Mouse (Mus musculus) limb, embryonic 12.5 days (tissue): ENCODE data around the gene Map3k10. TPM values are rescaled to one million over a fixed set of nuclear protein-coding genes. Genes with fewer than 3 reads are reported as not detected.

Source experiments
- ATAC-seq: fragments of 200-750 bp; cut with Nextera tagmentation; 2 replicates; pipeline ENCODE4 v1.8.0; 2017; ENCODE audit warnings: low read depth, moderate TSS enrichment; ENCODE audit not compliant: insufficient number of reproducible peaks, insufficient read depth, low FRiP score, low TSS enrichment
- H3K27ac ChIP-seq: fragments of 300-500 bp; sonication (generic); 2 replicates; pipeline ENCODE4 v1.5.1; 2016; ENCODE audit warnings: mild to moderate bottlenecking, moderate library complexity
- H3K27me3 ChIP-seq: fragments of 300-500 bp; sonication (generic); 2 replicates; pipeline ENCODE4 v1.6.1; 2016; ENCODE audit warnings: mild to moderate bottlenecking, moderate library complexity
- H3K36me3 ChIP-seq: fragments of 300-500 bp; sonication (generic); 2 replicates; pipeline ENCODE4 v1.6.1; 2016; ENCODE audit warnings: mild to moderate bottlenecking, moderate library complexity
- H3K4me1 ChIP-seq: fragments of 300-500 bp; sonication (generic); replicated peaks from 2 replicates; pipeline ENCODE4 v1.6.1; 2016
- H3K4me2 ChIP-seq: fragments of 300-500 bp; sonication (generic); 2 replicates; pipeline ENCODE4 v1.6.1; 2016; ENCODE audit warnings: mild to moderate bottlenecking, moderate library complexity
- H3K4me3 ChIP-seq: fragments of 300-500 bp; sonication (generic); replicated peaks from 2 replicates; pipeline ENCODE4 v1.5.1; 2016; ENCODE audit warnings: mild to moderate bottlenecking
- H3K9ac ChIP-seq: fragments of 300-500 bp; sonication (generic); replicated peaks from 2 replicates; pipeline ENCODE4 v1.6.1; 2016; ENCODE audit warnings: mild to moderate bottlenecking, moderate library complexity
- H3K9me3 ChIP-seq: fragments of 300-500 bp; sonication (generic); 2 replicates; pipeline ENCODE4 v1.6.1; 2016; ENCODE audit warnings: mild to moderate bottlenecking, moderate library complexity
- WGBS: fragments of 180-500 bp; shearing (Covaris S2); methylation state at CpG from one replicate; pipeline ENCODE4 v1.1.7; 2016; 5-methylcytosine and 5-hydroxymethylcytosine counted together
- polyA plus RNA-seq: library from polyadenylated mRNA; unstranded; fragments of >200 nt; fragmentation: Nextera tagmentation; extraction: Ambion mirVana; gene quantifications from 2 replicates; pipeline ENCODE4 v1.2.1, GENCODE M21; 2016

Map3k10 gene
- polyA plus RNA-seq: 16.6 and 18.6 TPM in 2 replicates

DNA sequence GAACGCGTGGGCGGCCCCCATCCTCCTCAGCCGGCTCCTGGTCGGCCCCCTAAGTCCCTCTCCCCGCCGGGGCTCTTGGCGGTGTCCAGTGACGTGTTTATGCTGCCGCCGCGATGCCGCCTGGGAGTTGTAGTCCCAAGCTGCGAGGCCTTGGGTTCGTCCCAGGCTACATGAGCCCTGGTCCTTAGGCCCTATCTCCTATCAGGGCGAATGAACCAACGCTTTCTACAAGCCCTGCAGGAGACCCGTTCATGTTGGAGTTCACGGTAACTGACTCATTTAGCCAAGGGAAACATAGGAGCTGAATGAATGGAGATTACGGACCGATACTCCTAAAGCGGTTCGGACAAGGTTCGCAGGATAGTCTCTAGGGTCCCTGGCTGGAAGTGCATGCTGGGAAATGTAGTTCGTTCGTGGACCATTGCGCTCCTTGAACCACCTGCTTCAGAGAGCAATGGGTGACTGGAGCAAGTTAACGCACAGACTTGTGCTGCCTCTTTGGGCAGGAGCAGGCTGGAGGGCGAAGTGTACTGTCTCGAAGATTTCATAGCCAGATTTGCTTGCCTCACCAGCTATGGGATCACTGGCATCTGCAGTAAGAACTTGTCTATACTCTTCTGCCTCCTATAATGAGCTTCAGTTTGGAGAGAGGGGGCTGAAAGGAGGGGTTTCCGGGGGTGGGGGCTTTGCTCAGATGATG, at the start of gene Map3k10:
Gene Map3k10, minus strand, starts transcription at position 77 of the 700 bp plus-strand sequence.
- no peaks in the 10 kb centered on the region for H3K27me3 ChIP-seq
- H3K36me3 ChIP-seq: peaks cover 20% of the 10 kb centered on the region; the same call in 1 of the 2 replicates
- peak within 1 kb of the TSS; percentile 93 for H3K9ac ChIP-seq
- peak within 1 kb of the TSS; percentile 100 for H3K4me2 ChIP-seq
- peak within 1 kb of the TSS; percentile 96 for H3K4me3 ChIP-seq
- H3K9me3 ChIP-seq: no peaks in the 10 kb centered on the region
- H3K4me1 ChIP-seq: peaks cover 22% of the 10 kb centered on the region
- WGBS: under 1% methylated on average over 31 of the region's 31 CpGs
- peak within 1 kb of the TSS; percentile 95 for H3K27ac ChIP-seq
- peak; percentile 97 for ATAC-seq

DNA sequence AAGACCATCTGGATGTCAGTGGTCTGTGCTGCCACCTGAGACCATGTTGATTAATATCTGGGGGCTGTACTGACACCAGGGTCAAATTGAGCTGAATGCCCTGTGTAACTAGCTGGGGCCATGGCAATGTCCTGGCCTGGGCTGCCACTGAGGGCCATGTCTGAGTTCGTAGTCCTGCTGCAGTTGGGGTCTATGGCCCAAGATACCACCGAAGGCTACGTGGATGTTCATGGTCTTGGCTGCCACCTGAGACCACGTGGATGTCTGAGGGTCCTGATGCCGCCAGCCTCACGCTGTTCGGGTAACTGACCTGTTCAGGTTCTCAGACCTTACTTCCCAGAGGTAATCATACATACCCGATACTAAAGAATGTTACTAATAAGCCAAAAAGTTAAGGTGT, 47.6 kb upstream of the Map3k10 start:
- 90% methylated on average over 8 of the region's 8 CpGs for WGBS
- Histone ChIP-seq H3K27ac (no peak overlapping the region), H3K4me3 (no peak overlapping the region), H3K36me3 (no peaks in the 10 kb centered on the region), H3K9ac (no peak overlapping the region), H3K9me3 (0 out of 2 replicates have a peak, but pooled peaks cover 5% of the 10 kb centered on the region), H3K27me3 (no peaks in the 10 kb centered on the region; the same call in 1 of the 2 replicates), H3K4me2 (no peak overlapping the region), H3K4me1 (no peaks in the 10 kb centered on the region)
- ATAC-seq: no peak

DNA sequence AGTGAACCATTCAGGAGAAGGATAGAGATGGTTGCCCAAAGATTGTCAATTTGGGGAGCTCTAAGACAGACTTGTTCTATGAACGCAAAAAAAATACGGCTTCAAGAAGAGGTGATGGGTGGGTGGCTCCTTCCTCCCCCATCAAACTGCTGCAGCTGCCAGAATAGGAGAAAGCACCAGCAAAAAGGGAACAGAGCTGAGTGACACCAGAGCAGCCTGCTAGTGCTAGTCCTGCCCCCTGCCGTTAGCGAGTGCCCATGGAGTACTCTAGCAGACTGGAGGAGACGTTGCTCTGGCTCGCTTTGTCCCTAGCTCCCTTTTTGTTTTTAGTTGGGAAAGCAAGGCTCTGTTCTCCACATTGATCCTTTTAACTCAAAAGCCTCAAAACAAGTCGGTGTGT, 36.0 kb upstream of the Map3k10 start:
- H3K9me3 ChIP-seq: peaks cover 24% of the 10 kb centered on the region
- H3K27ac ChIP-seq: no peak overlapping the region
- no peak overlapping the region for H3K4me2 ChIP-seq
- H3K27me3 ChIP-seq: no peaks in the 10 kb centered on the region
- 80% methylated on average over 7 of the region's 7 CpGs for WGBS
- ATAC-seq: no peak
- no peaks in the 10 kb centered on the region for H3K4me1 ChIP-seq
- no peak overlapping the region for H3K4me3 ChIP-seq
- H3K9ac ChIP-seq: no peak overlapping the region
- no peaks in the 10 kb centered on the region for H3K36me3 ChIP-seq

DNA sequence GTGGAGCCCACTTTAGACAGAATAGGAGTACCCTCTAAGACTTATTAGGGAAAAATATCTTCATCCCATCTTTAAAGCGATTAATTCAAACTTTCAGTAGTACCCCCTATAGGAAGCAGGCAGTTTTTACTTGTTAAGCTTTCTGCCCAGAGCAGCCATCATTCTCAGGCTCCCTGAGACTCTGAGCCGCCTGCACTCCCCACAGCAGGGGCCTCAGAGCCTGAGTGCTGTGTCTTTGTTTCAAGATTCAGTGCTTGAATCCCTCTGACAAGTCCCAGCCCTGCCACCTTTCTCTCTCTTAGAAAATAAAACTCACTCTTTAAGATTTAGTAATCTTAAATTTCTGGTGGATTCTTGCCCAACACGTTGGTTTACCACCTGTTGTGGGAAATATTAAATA, 22.3 kb upstream of the Map3k10 start:
- Histone ChIP-seq H3K4me2 (no peak overlapping the region), H3K4me1 (no peaks in the 10 kb centered on the region), H3K27me3 (no peaks in the 10 kb centered on the region), H3K9ac (no peak overlapping the region), H3K36me3 (no peaks in the 10 kb centered on the region; the same call in 1 of the 2 replicates), H3K27ac (no peak overlapping the region), H3K4me3 (no peak overlapping the region), H3K9me3 (no peaks in the 10 kb centered on the region)
- whole genome bisulfite sequencing: 53% methylated on average over 3 of the region's 3 CpGs
- no peak for ATAC-seq

DNA sequence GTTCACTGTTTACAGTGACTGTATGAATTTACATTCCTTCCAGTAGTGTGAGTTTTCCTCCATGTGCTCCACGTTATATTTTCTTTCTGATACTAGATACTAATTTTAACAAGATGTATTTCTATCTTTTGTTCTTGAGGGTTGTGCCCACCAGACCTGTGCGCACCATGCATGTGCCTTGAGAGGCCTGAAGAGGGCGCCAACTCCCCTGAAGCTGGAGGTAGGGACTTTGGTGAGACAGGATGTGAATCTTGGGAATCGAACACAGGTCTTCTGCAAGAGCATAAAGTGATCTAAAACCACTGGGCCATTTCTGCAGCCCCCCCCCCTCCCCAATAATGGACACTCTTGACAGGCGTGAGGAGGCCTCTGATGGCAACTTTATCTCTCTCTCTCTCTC, 16.7 kb upstream of the Map3k10 start:
- Histone ChIP-seq H3K4me2 (no peak overlapping the region), H3K4me1 (peaks cover 9% of the 10 kb centered on the region), H3K27ac (no peak overlapping the region), H3K27me3 (no peaks in the 10 kb centered on the region; the same call in 1 of the 2 replicates), H3K9me3 (no peaks in the 10 kb centered on the region), H3K9ac (no peak overlapping the region), H3K36me3 (no peaks in the 10 kb centered on the region), H3K4me3 (no peak overlapping the region)
- no peak for ATAC-seq
- WGBS: 41% methylated on average over 5 of the region's 5 CpGs

DNA sequence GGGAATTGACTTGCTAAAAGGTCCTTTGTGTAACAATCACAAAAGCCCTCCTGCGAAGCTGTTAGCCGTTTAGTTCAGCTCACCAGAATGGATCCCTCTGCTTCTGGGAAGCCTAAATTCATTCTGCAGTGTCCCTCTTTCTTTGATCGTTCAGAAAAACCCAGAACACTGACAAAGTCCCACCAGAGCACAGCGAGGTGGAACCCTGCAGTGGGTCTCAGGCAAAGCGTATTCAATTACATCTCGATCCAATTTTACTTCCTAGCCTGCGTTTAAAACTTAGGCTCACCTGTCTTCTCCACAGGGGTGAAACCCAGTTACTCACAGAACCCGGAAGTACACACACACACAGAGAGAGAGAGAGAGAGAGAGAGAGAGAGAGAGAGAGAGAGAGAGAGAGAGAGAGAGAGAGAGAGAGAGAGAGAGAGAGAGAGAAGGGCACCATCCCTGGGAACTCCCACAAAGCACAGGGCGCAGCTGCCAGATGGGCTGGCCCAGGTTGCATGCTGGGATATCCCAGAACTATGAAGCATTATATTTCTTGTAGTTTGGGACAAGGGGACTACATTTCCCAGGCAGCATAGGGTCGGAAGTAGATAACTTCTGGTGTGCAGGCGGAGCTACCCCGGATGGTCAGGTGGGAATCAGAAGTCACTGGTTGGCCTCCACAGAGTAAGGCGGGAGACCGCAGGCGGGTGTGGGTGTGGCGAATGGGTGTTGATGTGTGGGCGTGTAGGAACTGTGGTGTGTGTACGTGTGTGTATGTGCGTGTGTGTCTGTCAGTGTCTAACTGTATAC, 14.6 kb upstream of the Map3k10 start, which contains the start of gene Zfp607b:
Gene Zfp607b, plus strand, starts transcription at position 526 of the 798 bp plus-strand sequence.
- peaks cover 13% of the 10 kb centered on the region for H3K4me1 ChIP-seq
- H3K4me2 ChIP-seq: peak within 1 kb of the TSS; percentile 69
- no peaks in the 10 kb centered on the region for H3K36me3 ChIP-seq
- H3K4me3 ChIP-seq: peak within 1 kb of the TSS; percentile 48
- ATAC-seq: peak; percentile 100
- H3K9me3 ChIP-seq: no peaks in the 10 kb centered on the region
- H3K27me3 ChIP-seq: no peaks in the 10 kb centered on the region; the same call in 1 of the 2 replicates
- 1% methylated on average over 19 of the region's 19 CpGs for WGBS
- H3K27ac ChIP-seq: peak within 1 kb of the TSS; percentile 88
- peak within 1 kb of the TSS; percentile 69 for H3K9ac ChIP-seq

DNA sequence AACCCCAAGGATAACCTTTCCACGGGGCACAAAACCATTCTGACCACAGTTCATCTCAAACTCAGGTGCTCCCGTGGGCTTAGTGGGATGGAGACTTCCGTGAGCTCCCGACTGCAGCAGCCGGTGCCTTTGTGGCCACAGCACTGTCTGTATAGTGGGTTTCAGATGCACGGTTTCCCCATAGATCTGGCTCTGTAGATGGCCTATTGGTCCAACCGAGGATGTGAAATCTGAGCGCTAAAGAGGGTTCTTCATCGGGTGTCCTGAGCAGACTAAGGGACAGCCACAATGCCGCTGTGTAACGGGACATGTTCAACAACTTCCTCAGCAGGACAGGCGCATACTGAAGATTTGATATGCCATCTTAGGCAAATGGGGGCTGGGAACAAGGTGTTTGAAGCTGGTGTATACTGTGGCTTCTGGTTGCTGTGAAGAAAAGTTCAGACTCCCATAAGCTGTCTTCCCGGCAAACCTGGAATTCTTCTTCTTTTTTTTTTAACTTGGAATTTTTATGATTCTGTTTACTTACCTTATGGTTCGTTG, 13.9 kb upstream of the Map3k10 start:
- peak overlapping the region; percentile 88 for H3K27ac ChIP-seq
- peak overlapping the region; percentile 48 for H3K4me3 ChIP-seq
- WGBS: 38% methylated on average over 14 of the region's 14 CpGs
- no peaks in the 10 kb centered on the region for H3K36me3 ChIP-seq
- no peaks in the 10 kb centered on the region; the same call in 1 of the 2 replicates for H3K27me3 ChIP-seq
- H3K9ac ChIP-seq: peak overlapping the region; percentile 69
- no peaks in the 10 kb centered on the region for H3K9me3 ChIP-seq
- peak overlapping the region; percentile 69 for H3K4me2 ChIP-seq
- peaks cover 13% of the 10 kb centered on the region for H3K4me1 ChIP-seq
- no peak for ATAC-seq

DNA sequence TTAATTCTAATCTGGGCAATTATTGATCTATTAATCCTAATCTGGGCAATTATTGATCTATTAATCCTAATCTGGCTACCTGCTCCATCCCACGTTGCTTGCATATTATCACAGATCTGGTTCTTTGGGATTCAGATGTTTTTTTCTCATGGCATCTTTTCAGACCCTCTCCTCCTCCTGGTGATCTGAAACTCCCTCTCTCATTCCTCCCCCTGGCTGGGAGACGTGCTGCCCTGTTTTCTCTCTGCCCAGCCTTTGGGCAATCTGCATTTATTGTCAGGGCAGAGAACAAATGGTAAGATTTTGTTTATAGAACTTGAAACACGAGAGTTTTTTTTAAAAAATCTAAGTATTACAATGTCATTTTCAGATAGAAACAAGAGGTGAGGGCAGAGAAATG, 13.4 kb upstream of the Map3k10 start:
- Histone ChIP-seq H3K9ac (no peak overlapping the region), H3K9me3 (no peaks in the 10 kb centered on the region), H3K27ac (no peak overlapping the region), H3K4me1 (peaks cover 13% of the 10 kb centered on the region), H3K4me2 (peak overlapping the region; percentile 69), H3K4me3 (no peak overlapping the region), H3K27me3 (no peaks in the 10 kb centered on the region; the same call in 1 of the 2 replicates), H3K36me3 (no peaks in the 10 kb centered on the region)
- no peak for ATAC-seq
- 77% methylated on average over 3 of the region's 3 CpGs for WGBS

DNA sequence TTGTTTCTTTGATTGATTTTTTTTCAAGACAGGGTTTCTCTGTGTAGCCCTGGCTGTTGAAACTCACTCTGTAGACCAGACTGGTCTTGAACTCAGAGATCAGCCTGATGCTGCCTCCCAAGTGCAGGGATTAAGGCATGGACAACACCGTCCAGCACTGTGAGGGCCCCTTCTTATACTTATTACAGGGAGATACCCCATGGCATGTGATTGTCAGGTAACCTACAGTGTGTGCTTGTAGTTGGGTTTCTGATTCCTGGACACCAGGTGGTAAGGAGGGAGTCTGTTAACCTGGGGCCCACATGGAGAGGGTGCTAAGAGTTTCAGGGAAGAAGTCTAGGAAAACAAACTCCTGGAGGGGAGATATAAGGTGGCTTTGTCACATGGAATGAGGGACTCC, 12.6 kb upstream of the Map3k10 start:
- Histone ChIP-seq H3K4me1 (peaks cover 13% of the 10 kb centered on the region), H3K4me3 (no peak overlapping the region), H3K9me3 (no peaks in the 10 kb centered on the region), H3K27me3 (no peaks in the 10 kb centered on the region; the same call in 1 of the 2 replicates), H3K4me2 (no peak overlapping the region), H3K9ac (no peak overlapping the region), H3K36me3 (no peaks in the 10 kb centered on the region), H3K27ac (no peak overlapping the region)
- ATAC-seq: no peak
- 73% methylated on average over 1 of the region's 1 CpGs for WGBS

DNA sequence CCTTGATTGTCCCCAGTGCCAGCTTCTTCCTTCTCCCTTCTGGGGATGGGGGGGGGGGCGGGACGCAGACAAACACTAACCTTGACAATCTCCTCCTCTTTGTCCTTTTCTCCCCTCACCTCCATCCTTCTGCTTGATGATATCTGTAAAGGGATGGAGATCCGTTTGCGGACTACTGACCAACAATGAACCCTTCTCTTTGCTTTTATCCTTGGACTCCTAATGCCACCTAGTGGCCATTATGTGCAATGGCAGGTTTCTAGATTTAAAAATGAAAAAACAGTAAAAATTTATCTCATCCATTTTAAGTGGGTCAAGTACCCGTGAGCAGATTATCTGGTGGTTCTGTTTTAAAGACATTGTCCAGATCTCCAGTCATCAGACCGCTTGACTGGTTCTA, 11.3 kb upstream of the Map3k10 start:
- under 1% methylated on average over 6 of the region's 6 CpGs for WGBS
- Histone ChIP-seq H3K27ac (no peak overlapping the region), H3K9me3 (no peaks in the 10 kb centered on the region), H3K4me2 (peak overlapping the region; percentile 43), H3K9ac (no peak overlapping the region), H3K4me3 (peak overlapping the region; percentile 10; the same call in 1 of the 2 replicates), H3K4me1 (peaks cover 13% of the 10 kb centered on the region), H3K27me3 (no peaks in the 10 kb centered on the region; the same call in none of the 2 replicates), H3K36me3 (no peaks in the 10 kb centered on the region)
- no peak for ATAC-seq

DNA sequence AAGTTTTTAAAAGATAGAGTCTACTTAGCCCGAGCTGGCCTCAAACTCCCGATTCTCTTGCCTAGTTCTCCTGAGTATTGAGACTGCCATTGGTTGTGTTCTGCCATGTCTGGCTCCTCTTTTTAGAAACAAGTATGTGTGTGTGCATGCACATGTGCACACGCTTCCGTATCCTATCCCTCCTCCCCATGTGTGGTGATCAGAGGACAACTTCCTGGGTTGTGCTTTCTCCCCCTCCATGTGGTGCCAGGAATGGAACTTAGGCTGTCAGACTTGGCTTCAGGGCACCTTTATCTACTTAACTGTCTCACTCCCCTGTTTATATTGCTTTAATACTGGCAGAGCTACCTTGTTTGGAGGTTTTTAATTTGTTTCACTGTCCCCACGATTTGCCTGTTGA, 10.8 kb upstream of the Map3k10 start:
- Histone ChIP-seq H3K4me1 (peaks cover 13% of the 10 kb centered on the region), H3K4me3 (0 out of 2 replicates have a peak overlapping the region, but pooled peaks have one; percentile 10), H3K9ac (no peak overlapping the region), H3K27ac (no peak overlapping the region), H3K4me2 (peak overlapping the region; percentile 43), H3K36me3 (no peaks in the 10 kb centered on the region), H3K27me3 (no peaks in the 10 kb centered on the region; the same call in none of the 2 replicates), H3K9me3 (no peaks in the 10 kb centered on the region)
- ATAC-seq: no peak
- WGBS: 32% methylated on average over 5 of the region's 5 CpGs
